8 mouse cellular contexts compared by ENCODE assay signal in genomic region chr7:130657751-130658150, GRCm38 (mm10).
DNase-seq lines count a peak whose midpoint lies in the region; ATAC-seq and TF ChIP-seq lines count a peak whose summit lies in the region.

No protein-coding gene starts in this region.

- peaks cover 73% of the 10 kb centered on the region for H3K4me1 ChIP-seq in heart, postnatal 0 days (ENCODE audit: control insufficient read depth, insufficient read depth)

- no peak overlapping the region for H3K4me2 ChIP-seq in heart, postnatal 0 days (ENCODE audit: low read depth, low read length)

- TF ChIP-seq CTCF in heart, postnatal 0 days (IDR thresholded peaks at IDR 0.05; ENCODE audit: low read depth) = no peak

- ATAC-seq in heart, postnatal 0 days (ENCODE audit: insufficient read depth, low read depth) = no peak; the same call in 1 of the 2 replicates
- ATAC-seq in erythroblast, adult 5-6 weeks (replicated peaks; ENCODE audit: low FRiP score, poor library complexity, severe bottlenecking) = no peak
- no peak for ATAC-seq in CD4-positive, CD25-positive, alpha-beta regulatory T cell, adult 4 months

- intact Hi-C loops in left cerebral cortex, postnatal 10 days (cut with DNase I) = no loop called here
- intact Hi-C loops in left cerebral cortex, postnatal 36 days (cut with DNase I) = no loop called here

- H3K9me3 ChIP-seq in heart, postnatal 0 days (replicated peaks; ENCODE audit: control insufficient read depth, low read length) = no peaks in the 10 kb centered on the region

- no peak overlapping the region for H3K9ac ChIP-seq in heart, postnatal 0 days (replicated peaks; ENCODE audit: low read depth, low read length)

- no peak overlapping the region for H3K4me3 ChIP-seq in heart, postnatal 0 days (ENCODE audit: low read depth, low read length)

- peak; percentile 63; the same call in 1 of the 2 replicates for TF ChIP-seq EP300 in heart, postnatal 0 days (IDR thresholded peaks at IDR 0.05; ENCODE audit: low read depth)

- no peaks in the 10 kb centered on the region for H3K27me3 ChIP-seq in heart, postnatal 0 days (ENCODE audit: control insufficient read depth, insufficient read depth, low read length)

- 35% methylated on average over 13 of the region's 13 CpGs for WGBS in heart, postnatal 0 days

- DNase-seq in left cerebral cortex, postnatal 10 days (ENCODE audit: extremely low spot score in 1 of 2, low spot score in 2 of 2) = peak; percentile 27 to 89
- DNase-seq in left cerebral cortex, postnatal 36 days (ENCODE audit: low spot score in 2 of 2) = no peak
- DNase-seq in gastrocnemius, adult 18-20 months (ENCODE audit: low spot score) = peak; percentile 92
- peak; percentile 68 for DNase-seq in heart, postnatal 0 days (ENCODE audit: low spot score)
- peak; percentile 91 for DNase-seq in lung, postnatal 36 days
- DNase-seq in cerebellum, adult 9-11 months = no peak

- H3K27ac ChIP-seq in heart, postnatal 0 days (ENCODE audit: low read depth) = peak overlapping the region; percentile 87

- H3K36me3 ChIP-seq in heart, postnatal 0 days (replicated peaks; ENCODE audit: control insufficient read depth, insufficient read depth, low read length) = no peaks in the 10 kb centered on the region; the same call in 1 of the 2 replicates

Comparison
In these comparisons a context has a peak if more than half of its experiments do, and no peak if none do; other contexts are left out.
1. DNase-seq: peak in left cerebral cortex, postnatal 10 days (2 of 2), gastrocnemius, adult 18-20 months (single experiment), heart, postnatal 0 days (single experiment) and lung, postnatal 36 days (single experiment); none in left cerebral cortex, postnatal 36 days (0 of 2) and cerebellum, adult 9-11 months (single experiment).